Mouse (Mus musculus): ENCODE measurements around the gene Exoc4. TPM values are rescaled to one million over a fixed set of nuclear protein-coding genes. Genes with fewer than 3 reads are reported as not detected.

Exoc4 gene
- polyA plus RNA-seq, 1 experiment: 9.6 TPM

GRCm38 (mm10) chr6:33465392-33465791 is 216.5 kb downstream of the Exoc4 start:
- no peak for TF ChIP-seq POLR2A (IDR thresholded peaks at IDR 0.05; ENCODE audit: low read depth, low read length)
- TF ChIP-seq CTCF (conservative IDR thresholded peaks at IDR 0.05; ENCODE audit: insufficient read depth, insufficient read length, low read depth, low read length): no peak
- H3K4me3 ChIP-seq (ENCODE audit: insufficient read depth, low read depth, low read length): no peak overlapping the region
- H3K27me3 ChIP-seq (replicated peaks; ENCODE audit: control insufficient read depth, insufficient read depth, low read length): no peaks in the 10 kb centered on the region
- WGBS: 82% methylated on average over 3 of the region's 3 CpGs
- no peak overlapping the region for H3K27ac ChIP-seq (ENCODE audit: insufficient read depth, low read depth, low read length)
- H3K36me3 ChIP-seq (ENCODE audit: control insufficient read depth, insufficient read depth, low read length): no peaks in the 10 kb centered on the region
- DNase-seq: no peak
- H3K4me1 ChIP-seq (ENCODE audit: control insufficient read depth, insufficient read depth, low read length): no peaks in the 10 kb centered on the region

DNA sequence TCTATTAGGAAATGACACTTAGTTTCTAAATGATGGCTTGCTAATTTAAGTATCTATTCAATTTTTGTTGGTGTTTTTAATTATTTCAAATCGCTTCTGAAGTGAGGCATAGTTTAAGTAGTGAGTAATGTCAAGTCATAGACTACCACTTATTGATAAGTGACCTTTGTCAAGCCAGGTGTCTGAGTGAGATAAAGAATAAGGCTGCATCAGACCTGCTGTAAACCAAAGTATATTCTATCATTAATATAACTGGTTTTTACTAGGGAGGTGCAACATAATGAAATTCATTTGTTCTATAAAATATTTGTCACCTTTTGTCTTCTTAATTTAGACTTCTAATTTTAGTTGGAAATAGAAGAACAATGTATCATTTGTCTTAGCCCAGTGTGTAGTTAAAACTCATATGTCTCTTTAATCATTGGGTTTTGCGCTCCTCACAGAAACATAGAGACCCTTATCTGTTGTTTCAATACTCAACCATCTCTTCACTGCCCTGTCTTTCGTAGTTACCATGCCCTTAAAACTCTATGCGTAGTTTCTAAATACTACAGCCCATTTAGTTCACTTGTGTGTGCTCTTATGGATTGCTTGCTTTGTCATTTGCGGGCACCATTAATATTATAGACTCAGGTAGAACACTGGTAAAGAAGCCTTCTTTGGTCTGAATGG is 217.4 kb downstream of the Exoc4 start:
- Histone ChIP-seq H3K4me3 (ENCODE audit: insufficient read depth, low read depth, low read length) (no peak overlapping the region), H3K27ac (ENCODE audit: insufficient read depth, low read depth, low read length) (no peak overlapping the region), H3K4me1 (ENCODE audit: control insufficient read depth, insufficient read depth, low read length) (no peaks in the 10 kb centered on the region), H3K27me3 (replicated peaks; ENCODE audit: control insufficient read depth, insufficient read depth, low read length) (no peaks in the 10 kb centered on the region), H3K36me3 (ENCODE audit: control insufficient read depth, insufficient read depth, low read length) (no peaks in the 10 kb centered on the region)
- WGBS: 92% methylated on average over 5 of the region's 5 CpGs
- no peak for DNase-seq
- TF ChIP-seq POLR2A (IDR thresholded peaks at IDR 0.05; ENCODE audit: low read depth, low read length): no peak
- no peak for TF ChIP-seq CTCF (conservative IDR thresholded peaks at IDR 0.05; ENCODE audit: insufficient read depth, insufficient read length, low read depth, low read length)

DNA sequence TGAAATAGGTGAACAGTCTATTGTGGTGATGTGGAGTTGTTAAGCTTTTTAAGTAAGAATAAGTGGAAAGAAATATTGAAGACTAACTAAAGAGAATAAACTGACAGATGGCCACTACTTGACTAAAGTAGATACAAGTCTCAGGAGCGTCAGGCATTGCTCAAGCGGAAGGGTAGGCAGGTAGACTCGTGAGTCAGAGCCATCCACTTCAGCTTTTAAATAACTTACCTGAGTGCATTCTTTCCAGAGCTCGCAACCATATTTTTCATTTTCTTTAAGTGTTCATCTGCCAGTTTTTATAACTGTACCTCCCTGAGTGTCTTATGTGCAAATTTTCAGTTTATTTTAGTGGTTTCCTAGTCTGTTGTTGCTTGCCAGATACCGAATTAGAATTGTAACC is 219.6 kb downstream of the Exoc4 start:
- no peaks in the 10 kb centered on the region for H3K4me1 ChIP-seq (ENCODE audit: control insufficient read depth, insufficient read depth, low read length)
- H3K4me3 ChIP-seq (ENCODE audit: insufficient read depth, low read depth, low read length): no peak overlapping the region
- no peak for TF ChIP-seq CTCF (conservative IDR thresholded peaks at IDR 0.05; ENCODE audit: insufficient read depth, insufficient read length, low read depth, low read length)
- TF ChIP-seq POLR2A (IDR thresholded peaks at IDR 0.05; ENCODE audit: low read depth, low read length): no peak
- H3K27ac ChIP-seq (ENCODE audit: insufficient read depth, low read depth, low read length): no peak overlapping the region
- H3K36me3 ChIP-seq (ENCODE audit: control insufficient read depth, insufficient read depth, low read length): no peaks in the 10 kb centered on the region
- H3K27me3 ChIP-seq (replicated peaks; ENCODE audit: control insufficient read depth, insufficient read depth, low read length): no peaks in the 10 kb centered on the region
- DNase-seq: no peak
- 89% methylated on average over 5 of the region's 5 CpGs for WGBS

DNA sequence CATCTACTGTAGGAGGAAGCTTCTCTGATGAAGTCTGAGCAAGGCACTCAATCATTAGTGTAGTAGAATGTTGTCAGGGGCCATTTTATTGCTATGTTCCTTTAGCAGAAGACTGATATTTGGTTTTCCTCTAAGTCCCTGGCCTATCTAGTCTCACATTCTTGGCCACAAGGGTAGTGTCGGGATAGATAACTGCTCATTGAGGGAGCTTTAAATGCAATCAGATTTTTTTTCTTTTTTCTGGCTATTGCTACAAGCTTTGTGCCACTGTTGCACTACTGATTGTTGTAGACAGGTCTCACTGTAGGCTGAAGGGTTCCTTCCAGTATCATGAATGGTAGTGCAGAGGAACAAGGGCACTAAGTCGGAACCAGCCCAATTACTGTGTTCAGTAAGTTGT is 227.2 kb downstream of the Exoc4 start:
- Histone ChIP-seq H3K27me3 (replicated peaks; ENCODE audit: control insufficient read depth, insufficient read depth, low read length) (no peaks in the 10 kb centered on the region), H3K4me1 (ENCODE audit: control insufficient read depth, insufficient read depth, low read length) (no peaks in the 10 kb centered on the region), H3K4me3 (ENCODE audit: insufficient read depth, low read depth, low read length) (no peak overlapping the region), H3K27ac (ENCODE audit: insufficient read depth, low read depth, low read length) (no peak overlapping the region), H3K36me3 (ENCODE audit: control insufficient read depth, insufficient read depth, low read length) (no peaks in the 10 kb centered on the region)
- no peak for TF ChIP-seq CTCF (conservative IDR thresholded peaks at IDR 0.05; ENCODE audit: insufficient read depth, insufficient read length, low read depth, low read length)
- whole genome bisulfite sequencing: 96% methylated on average over 2 of the region's 2 CpGs
- DNase-seq: no peak

- Histone ChIP-seq H3K36me3 (ENCODE audit: control insufficient read depth, insufficient read depth, low read length) (no peaks in the 10 kb centered on the region), H3K27ac (ENCODE audit: insufficient read depth, low read depth, low read length) (no peak overlapping the region), H3K4me1 (ENCODE audit: control insufficient read depth, insufficient read depth, low read length) (no peaks in the 10 kb centered on the region), H3K27me3 (replicated peaks; ENCODE audit: control insufficient read depth, insufficient read depth, low read length) (no peaks in the 10 kb centered on the region), H3K4me3 (ENCODE audit: insufficient read depth, low read depth, low read length) (no peak overlapping the region)
- 37% methylated on average over 9 of the region's 9 CpGs for WGBS
- TF ChIP-seq CTCF (conservative IDR thresholded peaks at IDR 0.05; ENCODE audit: insufficient read depth, insufficient read length, low read depth, low read length) (no peak), POLR2A (IDR thresholded peaks at IDR 0.05; ENCODE audit: low read depth, low read length) (no peak)
- DNase-seq: peak; percentile 17
These were observed 235.7 kb downstream of the Exoc4 start for GRCm38 (mm10) chr6:33484568-33484967.

- Histone ChIP-seq H3K4me3 (ENCODE audit: insufficient read depth, low read depth, low read length) (no peak overlapping the region), H3K36me3 (ENCODE audit: control insufficient read depth, insufficient read depth, low read length) (no peaks in the 10 kb centered on the region), H3K4me1 (ENCODE audit: control insufficient read depth, insufficient read depth, low read length) (no peaks in the 10 kb centered on the region), H3K27me3 (replicated peaks; ENCODE audit: control insufficient read depth, insufficient read depth, low read length) (no peaks in the 10 kb centered on the region), H3K27ac (ENCODE audit: insufficient read depth, low read depth, low read length) (no peak overlapping the region)
- no peak for DNase-seq
- 86% methylated on average over 2 of the region's 2 CpGs for WGBS
- TF ChIP-seq POLR2A (IDR thresholded peaks at IDR 0.05; ENCODE audit: low read depth, low read length) (no peak), CTCF (conservative IDR thresholded peaks at IDR 0.05; ENCODE audit: insufficient read depth, insufficient read length, low read depth, low read length) (no peak)
These were observed 240.9 kb downstream of the Exoc4 start for GRCm38 (mm10) chr6:33489788-33490187.

DNA sequence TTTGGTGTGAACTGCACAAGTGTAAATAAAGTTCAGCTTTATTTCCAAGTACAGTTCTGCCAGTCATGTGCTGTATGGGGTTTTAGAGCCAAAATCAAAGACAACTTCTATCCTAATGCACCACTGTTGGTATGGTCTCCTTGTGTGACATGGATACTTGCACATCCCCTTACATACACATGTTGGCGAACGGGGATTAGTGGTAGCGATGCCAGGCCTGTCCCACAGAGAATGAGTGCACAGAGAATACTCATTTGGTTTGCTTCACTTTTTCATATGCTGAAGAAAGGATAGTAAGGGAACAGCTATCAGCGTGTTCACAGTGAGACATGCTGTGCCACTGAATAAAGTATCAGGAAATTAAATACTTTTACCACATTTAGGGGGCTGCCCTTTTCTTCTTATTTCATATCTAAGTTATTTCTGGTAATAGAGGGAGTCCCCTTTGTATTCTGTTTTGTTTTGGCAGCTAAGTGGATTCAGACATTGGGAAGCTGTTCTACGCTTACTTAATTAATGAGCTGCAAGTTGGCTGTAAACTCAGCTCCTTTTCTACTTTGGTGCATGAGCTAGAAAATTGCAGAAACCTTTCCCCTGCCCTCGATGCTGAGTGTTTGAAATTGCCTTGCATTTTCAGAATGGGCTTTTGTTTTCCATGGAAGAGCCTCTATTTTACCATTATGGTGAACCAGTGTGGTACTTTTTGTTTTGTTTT is 247.4 kb downstream of the Exoc4 start:
- no peak overlapping the region for H3K4me3 ChIP-seq (ENCODE audit: insufficient read depth, low read depth, low read length)
- H3K27me3 ChIP-seq (replicated peaks; ENCODE audit: control insufficient read depth, insufficient read depth, low read length): no peaks in the 10 kb centered on the region
- H3K36me3 ChIP-seq (ENCODE audit: control insufficient read depth, insufficient read depth, low read length): no peaks in the 10 kb centered on the region
- 81% methylated on average over 6 of the region's 6 CpGs for WGBS
- H3K4me1 ChIP-seq (ENCODE audit: control insufficient read depth, insufficient read depth, low read length): no peaks in the 10 kb centered on the region
- no peak for DNase-seq
- TF ChIP-seq CTCF (conservative IDR thresholded peaks at IDR 0.05; ENCODE audit: insufficient read depth, insufficient read length, low read depth, low read length): no peak
- no peak for TF ChIP-seq POLR2A (IDR thresholded peaks at IDR 0.05; ENCODE audit: low read depth, low read length)
- no peak overlapping the region for H3K27ac ChIP-seq (ENCODE audit: insufficient read depth, low read depth, low read length)

All from kidney, adult 2 months (tissue).